Mouse (Mus musculus) Muller cell, postnatal 12 days (primary cell): ENCODE measurements at regions not wholly inside any gene's neighbourhood (a gene's known extent, or its start where the extent isn't known, plus 50 kb on each side); places are given as distances from the start of the nearest gene placed in this dataset.
A peak's percentile ranks its signal among the peaks of the same experiment; 100 is the strongest.

ENCODE experiments used
- DNase-seq: peaks from one replicate; pipeline ENCODE4 v3.0.0-alpha.2; 2015; ENCODE audit errors: inconsistent ontology term

GRCm38 (mm10) chr1:184298701-184299100 is 264.6 kb upstream of the 1700056E22Rik start:
- DNase-seq: no peak

- peak; percentile 41 for DNase-seq
These were observed 263.1 kb upstream of the 1700056E22Rik start for GRCm38 (mm10) chr1:184297001-184297740.

- DNase-seq: no peak
These were observed 257.0 kb upstream of the 1700056E22Rik start for GRCm38 (mm10) chr1:184291129-184291528.

GRCm38 (mm10) chr1:184289733-184290416 is 255.8 kb upstream of the 1700056E22Rik start:
- peak; percentile 86 for DNase-seq

GRCm38 (mm10) chr1:184281768-184282167 is 247.7 kb upstream of the 1700056E22Rik start:
- no peak for DNase-seq

GRCm38 (mm10) chr1:184279263-184279662 is 245.2 kb upstream of the 1700056E22Rik start:
- no peak for DNase-seq

- DNase-seq: no peak
These were observed 242.9 kb upstream of the 1700056E22Rik start for GRCm38 (mm10) chr1:184277001-184277400.

- DNase-seq: no peak
These were observed 241.8 kb upstream of the 1700056E22Rik start for GRCm38 (mm10) chr1:184275877-184276276.

- no peak for DNase-seq
These were observed 241.3 kb upstream of the 1700056E22Rik start for GRCm38 (mm10) chr1:184275396-184275795.

GRCm38 (mm10) chr1:184274704-184275103 is 240.6 kb upstream of the 1700056E22Rik start:
- DNase-seq: no peak

GRCm38 (mm10) chr1:184273722-184274121 is 239.6 kb upstream of the 1700056E22Rik start:
- DNase-seq: no peak

- DNase-seq: no peak
These were observed 237.2 kb upstream of the 1700056E22Rik start for GRCm38 (mm10) chr1:184271254-184271653.

GRCm38 (mm10) chr1:184266051-184266450 is 231.9 kb upstream of the 1700056E22Rik start:
- peak; percentile 41 for DNase-seq

- DNase-seq: no peak
These were observed 228.9 kb upstream of the 1700056E22Rik start for GRCm38 (mm10) chr1:184262975-184263374.

- DNase-seq: peak; percentile 3
These were observed 227.3 kb upstream of the 1700056E22Rik start for GRCm38 (mm10) chr1:184261385-184261727.

- no peak for DNase-seq
These were observed 226.8 kb upstream of the 1700056E22Rik start for GRCm38 (mm10) chr1:184260722-184261384.

- no peak for DNase-seq
These were observed 225.8 kb upstream of the 1700056E22Rik start for GRCm38 (mm10) chr1:184259853-184260252.

- DNase-seq: no peak
These were observed 223.3 kb upstream of the 1700056E22Rik start for GRCm38 (mm10) chr1:184257356-184257755.

- DNase-seq: no peak
These were observed 220.8 kb upstream of the 1700056E22Rik start for GRCm38 (mm10) chr1:184254951-184255350.

- no peak for DNase-seq
These were observed 210.8 kb upstream of the 1700056E22Rik start for GRCm38 (mm10) chr1:184244730-184245488.

- DNase-seq: no peak
These were observed 210.2 kb upstream of the 1700056E22Rik start for GRCm38 (mm10) chr1:184244296-184244695.

GRCm38 (mm10) chr1:184241846-184242245 is 207.7 kb upstream of the 1700056E22Rik start:
- DNase-seq: no peak
